ENCODE assay signal across 8 mouse cellular contexts in the genomic region with DNA sequence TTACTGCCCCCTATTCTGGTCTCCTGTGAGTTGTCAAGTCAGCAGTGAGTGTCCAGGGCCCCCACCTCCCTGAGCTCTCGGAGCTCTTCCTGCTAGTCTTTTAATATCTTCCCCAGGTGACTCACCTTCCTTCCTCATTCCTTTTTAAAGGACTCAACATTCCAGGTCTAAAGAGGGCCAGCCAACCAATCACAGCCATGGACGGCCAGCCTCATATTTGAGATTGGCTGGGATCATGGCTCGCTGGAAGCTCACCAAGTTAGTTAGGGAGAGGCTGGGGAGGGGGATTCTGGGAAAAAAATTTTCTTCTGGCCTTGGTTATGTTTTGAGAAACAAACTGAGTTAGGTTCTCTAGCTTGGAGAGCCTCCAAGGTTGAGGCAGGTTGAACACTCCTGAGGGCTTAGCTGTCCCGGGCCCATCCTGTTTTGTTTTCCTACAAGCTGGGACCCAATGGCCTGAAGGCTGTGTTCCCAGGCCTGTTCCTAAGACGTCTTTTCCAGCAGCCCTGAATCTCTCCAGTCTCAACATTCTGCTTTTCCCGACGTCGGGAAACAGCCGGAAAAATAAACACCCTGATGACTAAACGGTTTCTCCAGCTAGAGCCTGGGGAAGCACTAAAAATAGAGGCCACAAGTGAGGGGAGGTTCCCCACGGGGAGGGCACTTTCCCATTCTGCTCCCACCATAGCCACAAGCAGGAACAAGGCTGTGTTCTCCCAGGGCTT. TPM values are rescaled to one million over a fixed set of nuclear protein-coding genes. Genes with fewer than 3 reads are reported as not detected.
DNase-seq lines count a peak whose midpoint lies in the region; ATAC-seq and TF ChIP-seq lines count a peak whose summit lies in the region.

No protein-coding gene starts in this region.

- 54% methylated on average over 11 of the region's 11 CpGs for WGBS in liver, adult 2 months
- 16% methylated on average over 11 of the region's 11 CpGs for WGBS in embryonic facial prominence, embryonic 10.5 days
- 6% methylated on average over 11 of the region's 11 CpGs for WGBS in heart, postnatal 0 days

- no peak for TF ChIP-seq CTCF in liver, adult 2 months (IDR thresholded peaks at IDR 0.05; ENCODE audit: low read depth, low read length)
- no peak for TF ChIP-seq CTCF in heart, postnatal 0 days (IDR thresholded peaks at IDR 0.05; ENCODE audit: low read depth)

- H3K4me2 ChIP-seq in heart, postnatal 0 days (ENCODE audit: low read depth, low read length), result peak overlapping the region; percentile 95

- no peak overlapping the region for H3K9ac ChIP-seq in liver, adult 2 months (ENCODE audit: low read depth, low read length)
- peak overlapping the region; percentile 84 for H3K9ac ChIP-seq in heart, postnatal 0 days (replicated peaks; ENCODE audit: low read depth, low read length)

- ATAC-seq in heart, postnatal 0 days (ENCODE audit: insufficient read depth, low read depth), result no peak

- no peak for TF ChIP-seq POLR2A in liver, adult 2 months (IDR thresholded peaks at IDR 0.05; ENCODE audit: extremely low read depth, insufficient read depth, low read length)

- H3K9me3 ChIP-seq in embryonic facial prominence, embryonic 10.5 days, result no peaks in the 10 kb centered on the region
- no peaks in the 10 kb centered on the region for H3K9me3 ChIP-seq in heart, postnatal 0 days (replicated peaks; ENCODE audit: control insufficient read depth, low read length)

- no peaks in the 10 kb centered on the region for H3K36me3 ChIP-seq in liver, adult 2 months (ENCODE audit: control insufficient read depth, insufficient read depth, low read length)
- no peaks in the 10 kb centered on the region for H3K36me3 ChIP-seq in embryonic facial prominence, embryonic 10.5 days (replicated peaks)
- H3K36me3 ChIP-seq in heart, postnatal 0 days (replicated peaks; ENCODE audit: control insufficient read depth, insufficient read depth, low read length), result no peaks in the 10 kb centered on the region

- H3K4me1 ChIP-seq in liver, adult 2 months (ENCODE audit: control insufficient read depth, insufficient read depth, low read length), result peaks cover 34% of the 10 kb centered on the region
- H3K4me1 ChIP-seq in embryonic facial prominence, embryonic 10.5 days, result peaks cover 77% of the 10 kb centered on the region
- H3K4me1 ChIP-seq in heart, postnatal 0 days (ENCODE audit: control insufficient read depth, insufficient read depth), result peaks cover 48% of the 10 kb centered on the region

- DNase-seq in liver, adult 2 months (ENCODE audit: extremely low read depth, low read depth, low spot score), result no peak
- DNase-seq in liver, result no peak
- DNase-seq in embryonic facial prominence, embryonic 10.5 days (ENCODE audit: low spot score), result no peak
- DNase-seq in heart, postnatal 0 days (ENCODE audit: low spot score), result peak; percentile 78
- peak; percentile 71 for DNase-seq in kidney, postnatal 10 days
- DNase-seq in lung, postnatal 4 days, result peak; percentile 80 to 86
- no peak for DNase-seq in Muller cell, postnatal 12 days (ENCODE audit: inconsistent ontology term)
- no peak for DNase-seq in urinary bladder, adult 2 months (ENCODE audit: low spot score)

- H3K27ac ChIP-seq in liver, adult 2 months (replicated peaks; ENCODE audit: insufficient read depth, low read depth, low read length), result peak overlapping the region; percentile 93
- H3K27ac ChIP-seq in embryonic facial prominence, embryonic 10.5 days (replicated peaks), result peak overlapping the region; percentile 92
- peak overlapping the region; percentile 99 for H3K27ac ChIP-seq in heart, postnatal 0 days (ENCODE audit: low read depth)

- TF ChIP-seq EP300 in heart, postnatal 0 days (IDR thresholded peaks at IDR 0.05; ENCODE audit: low read depth), result 0 out of 2 replicates have a peak, but pooled peaks have one; percentile 50

- no peak overlapping the region for H3K4me3 ChIP-seq in liver, adult 2 months (ENCODE audit: insufficient read depth, low read depth, low read length)
- H3K4me3 ChIP-seq in embryonic facial prominence, embryonic 10.5 days, result peak overlapping the region; percentile 90; the same call in 1 of the 2 replicates
- H3K4me3 ChIP-seq in heart, postnatal 0 days (ENCODE audit: low read depth, low read length), result peak overlapping the region; percentile 83; the same call in 1 of the 2 replicates

- H3K79me2 ChIP-seq in liver, adult 2 months (ENCODE audit: control insufficient read depth, insufficient read depth, low read length), result peaks cover 27% of the 10 kb centered on the region

- H3K27me3 ChIP-seq in liver, adult 2 months (ENCODE audit: control insufficient read depth, insufficient read depth, low read length), result no peaks in the 10 kb centered on the region
- peaks cover 26% of the 10 kb centered on the region for H3K27me3 ChIP-seq in embryonic facial prominence, embryonic 10.5 days (replicated peaks; ENCODE audit: low read depth, poor library complexity, severe bottlenecking)
- H3K27me3 ChIP-seq in heart, postnatal 0 days (ENCODE audit: control insufficient read depth, insufficient read depth, low read length), result no peaks in the 10 kb centered on the region

RNA-seq across cellular contexts. Expression of a gene that starts 1.8 kb away (rescaled TPM):
- total RNA-seq in liver, adult 2 months (2014; rRNA removed), result 3.7 and 6.2 TPM in 2 replicates
- polyA plus RNA-seq in liver, adult 2 months (2012; rRNA removed), result 17.7 and 22.2 TPM in 2 replicates
- 11.1 and 12.1 TPM in 2 replicates for polyA plus RNA-seq in embryonic facial prominence, embryonic 10.5 days (2016; fragmentation: Nextera tagmentation; extraction: Ambion mirVana)
- 70.8 and 75.8 TPM in 2 replicates for total RNA-seq in heart, postnatal 0 days (2014; rRNA removed; ENCODE audit: low replicate concordance)
- 30.0 and 30.8 TPM in 2 replicates for polyA plus RNA-seq in heart, postnatal 0 days (2015; fragmentation: Nextera tagmentation; extraction: Ambion mirVana)
- polyA plus RNA-seq in urinary bladder, adult 2 months (2012; rRNA removed), result 34.6 and 51.0 TPM in 2 replicates

RNA-seq across cellular contexts. Expression of a gene that starts 58.6 kb away (rescaled TPM):
- 0.18 and 0.40 TPM in 2 replicates for total RNA-seq in liver, adult 2 months (2014; rRNA removed)
- polyA plus RNA-seq in liver, adult 2 months (2012; rRNA removed), result 0.16 and 0.27 TPM in 2 replicates
- 27.3 and 28.2 TPM in 2 replicates for polyA plus RNA-seq in embryonic facial prominence, embryonic 10.5 days (2016; fragmentation: Nextera tagmentation; extraction: Ambion mirVana)
- total RNA-seq in heart, postnatal 0 days (2014; rRNA removed; ENCODE audit: low replicate concordance), result 35.3 and 68.3 TPM in 2 replicates
- polyA plus RNA-seq in heart, postnatal 0 days (2015; fragmentation: Nextera tagmentation; extraction: Ambion mirVana), result 5.4 and 6.8 TPM in 2 replicates
- polyA plus RNA-seq in urinary bladder, adult 2 months (2012; rRNA removed), result 2.0 and 2.6 TPM in 2 replicates

Comparison
In these comparisons a context has a peak if more than half of its experiments do, and no peak if none do; other contexts are left out.
1. DNase-seq: peak in heart, postnatal 0 days (single experiment), kidney, postnatal 10 days (single experiment) and lung, postnatal 4 days (2 of 2); none in liver, adult 2 months (single experiment), liver (single experiment), embryonic facial prominence, embryonic 10.5 days (single experiment), Muller cell, postnatal 12 days (single experiment) and urinary bladder, adult 2 months (single experiment).
2. Peak in every context shown above with its lines, with median percentiles within 50 percentile points of each other: H3K27ac ChIP-seq.